Mouse (Mus musculus) heart, embryonic 11.5 days (tissue): ENCODE measurements around the gene Renbp. TPM values are rescaled to one million over a fixed set of nuclear protein-coding genes. Genes with fewer than 3 reads are reported as not detected.
A peak's percentile ranks its signal among the peaks of the same experiment; 100 is the strongest.

ENCODE experiments used
- ATAC-seq: fragments of 200-750 bp; cut with Nextera tagmentation; replicated peaks from 2 replicates; pipeline ENCODE4 v1.8.0; 2017; ENCODE audit warnings: moderate library complexity; ENCODE audit not compliant: insufficient number of reproducible peaks, low FRiP score, low TSS enrichment
- H3K27ac ChIP-seq: fragments of 300-500 bp; sonication (generic); 2 replicates; pipeline ENCODE4 v1.5.1; 2014; ENCODE audit warnings: mild to moderate bottlenecking, low read depth, low read length
- H3K27me3 ChIP-seq: fragments of 300-500 bp; sonication (generic); 2 replicates; pipeline ENCODE4 v1.6.1; 2014; ENCODE audit warnings: mild to moderate bottlenecking, low read length, mixed read lengths; ENCODE audit not compliant: control insufficient read depth, insufficient read depth
- H3K36me3 ChIP-seq: fragments of 300-500 bp; sonication (generic); 2 replicates; pipeline ENCODE4 v1.6.1; 2014; ENCODE audit warnings: mild to moderate bottlenecking, low read length, moderate library complexity, mixed read lengths; ENCODE audit not compliant: control insufficient read depth, insufficient read depth
- H3K4me1 ChIP-seq: fragments of 300-500 bp; sonication (generic); 2 replicates; pipeline ENCODE4 v1.6.1; 2014; ENCODE audit warnings: low read length; ENCODE audit not compliant: control insufficient read depth, insufficient read depth
- H3K4me2 ChIP-seq: fragments of 300-500 bp; sonication (generic); 2 replicates; pipeline ENCODE4 v1.6.1; 2014; ENCODE audit warnings: mild to moderate bottlenecking, moderate library complexity
- H3K4me3 ChIP-seq: fragments of 300-500 bp; sonication (generic); 2 replicates; pipeline ENCODE4 v1.5.1; 2014; ENCODE audit warnings: low read depth, low read length
- H3K9ac ChIP-seq: fragments of 300-500 bp; sonication (generic); 2 replicates; pipeline ENCODE4 v1.6.1; 2014; ENCODE audit warnings: mild to moderate bottlenecking, low read depth, low read length, moderate library complexity
- H3K9me3 ChIP-seq: fragments of 300-500 bp; sonication (generic); replicated peaks from 2 replicates; pipeline ENCODE4 v1.6.1; 2016; ENCODE audit warnings: low read length; ENCODE audit not compliant: control insufficient read depth
- WGBS: fragments of 180-500 bp; shearing (Covaris S2); extraction: QIAGEN DNeasy Blood & Tissue Kit; methylation state at CpG from one replicate; pipeline ENCODE4 v1.1.7; 2014; ENCODE audit not compliant: insufficient replicate concordance; 5-methylcytosine and 5-hydroxymethylcytosine counted together
- polyA plus RNA-seq: library from polyadenylated mRNA; unstranded; fragments of >200 nt; fragmentation: Nextera tagmentation; extraction: Ambion mirVana; gene quantifications from 2 replicates; pipeline ENCODE4 v1.2.1, GENCODE M21; 2014

Gene Renbp
- polyA plus RNA-seq, 1 experiment from 2014 or later, result 51.6 TPM

- H3K9me3 ChIP-seq, result no peaks in the 10 kb centered on the region
- H3K9ac ChIP-seq, result no peak overlapping the region
- 0 out of 2 replicates have a peak, but pooled peaks cover 3% of the 10 kb centered on the region for H3K4me1 ChIP-seq
- no peak overlapping the region for H3K27ac ChIP-seq
- H3K4me3 ChIP-seq, result no peak overlapping the region
- no peak overlapping the region for H3K4me2 ChIP-seq
- ATAC-seq, result no peak
- 55% methylated on average over 2 of the region's 2 CpGs for WGBS
- H3K27me3 ChIP-seq, result no peaks in the 10 kb centered on the region
- peaks cover 16% of the 10 kb centered on the region for H3K36me3 ChIP-seq
Measured at GRCm38 (mm10) chrX:73942294-73942693, 11.6 kb upstream of the Renbp start.

- ATAC-seq, result no peak
- Histone ChIP-seq H3K36me3 (peaks cover 13% of the 10 kb centered on the region), H3K4me2 (no peak overlapping the region), H3K4me3 (no peak overlapping the region), H3K9ac (no peak overlapping the region), H3K27ac (no peak overlapping the region), H3K27me3 (no peaks in the 10 kb centered on the region), H3K9me3 (no peaks in the 10 kb centered on the region), H3K4me1 (0 out of 2 replicates have a peak, but pooled peaks cover 3% of the 10 kb centered on the region)
- 36% methylated on average over 2 of the region's 2 CpGs for WGBS
Measured at GRCm38 (mm10) chrX:73941860-73942259, 11.2 kb upstream of the Renbp start.

DNA sequence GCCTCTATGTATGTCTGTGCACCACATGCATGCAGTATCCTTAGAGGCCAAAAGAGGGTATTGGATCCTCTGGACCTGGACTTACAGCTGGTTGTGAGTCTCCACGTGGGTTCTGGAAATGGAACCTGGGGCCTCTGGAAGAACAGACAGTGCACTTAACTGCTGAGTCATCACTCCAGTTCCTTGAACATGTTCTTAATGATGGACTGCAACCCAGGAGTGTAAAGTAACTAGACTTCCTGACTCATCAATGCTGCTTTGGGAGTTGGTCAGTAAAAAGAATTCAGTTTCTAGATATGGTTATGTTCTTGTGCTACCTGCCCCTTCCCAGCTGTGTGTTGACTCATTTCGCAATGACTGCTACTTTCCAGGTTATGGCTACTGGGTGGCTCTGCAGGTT lies 1.2 kb upstream of the Renbp start:
- H3K4me2 ChIP-seq, result no peak overlapping the region
- WGBS, result 80% methylated on average over 2 of the region's 2 CpGs
- no peak overlapping the region for H3K4me3 ChIP-seq
- H3K9ac ChIP-seq, result no peak overlapping the region
- ATAC-seq, result no peak
- no peaks in the 10 kb centered on the region for H3K36me3 ChIP-seq
- no peaks in the 10 kb centered on the region for H3K9me3 ChIP-seq
- no peak overlapping the region for H3K27ac ChIP-seq
- no peaks in the 10 kb centered on the region; the same call in 1 of the 2 replicates for H3K4me1 ChIP-seq
- no peaks in the 10 kb centered on the region for H3K27me3 ChIP-seq

DNA sequence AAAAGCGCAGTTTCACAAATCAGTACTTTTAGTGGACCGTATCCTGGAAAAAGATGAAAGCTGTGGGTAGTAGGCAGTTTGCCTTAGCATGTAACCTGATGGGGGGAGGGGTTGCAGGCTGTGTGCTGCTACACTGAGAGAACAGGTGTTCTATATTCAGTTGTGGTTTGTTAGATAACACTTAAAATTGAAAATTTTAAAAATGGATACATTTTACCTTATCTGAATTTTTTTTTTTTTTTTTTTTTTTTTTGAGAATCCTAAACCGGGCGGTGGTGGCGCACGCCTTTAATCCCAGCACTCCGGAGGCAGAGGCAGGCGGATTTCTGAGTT lies 8.1 kb downstream of the Renbp start:
- Histone ChIP-seq H3K4me1 (no peaks in the 10 kb centered on the region), H3K27ac (peak overlapping the region; percentile 71; the same call in 1 of the 2 replicates), H3K4me3 (peak overlapping the region; percentile 53), H3K4me2 (peak overlapping the region; percentile 68), H3K27me3 (no peaks in the 10 kb centered on the region), H3K9ac (peak overlapping the region; percentile 70), H3K36me3 (0 out of 2 replicates have a peak, but pooled peaks cover 2% of the 10 kb centered on the region), H3K9me3 (no peaks in the 10 kb centered on the region)
- ATAC-seq, result no peak
- WGBS, result 70% methylated on average over 8 of the region's 8 CpGs

DNA sequence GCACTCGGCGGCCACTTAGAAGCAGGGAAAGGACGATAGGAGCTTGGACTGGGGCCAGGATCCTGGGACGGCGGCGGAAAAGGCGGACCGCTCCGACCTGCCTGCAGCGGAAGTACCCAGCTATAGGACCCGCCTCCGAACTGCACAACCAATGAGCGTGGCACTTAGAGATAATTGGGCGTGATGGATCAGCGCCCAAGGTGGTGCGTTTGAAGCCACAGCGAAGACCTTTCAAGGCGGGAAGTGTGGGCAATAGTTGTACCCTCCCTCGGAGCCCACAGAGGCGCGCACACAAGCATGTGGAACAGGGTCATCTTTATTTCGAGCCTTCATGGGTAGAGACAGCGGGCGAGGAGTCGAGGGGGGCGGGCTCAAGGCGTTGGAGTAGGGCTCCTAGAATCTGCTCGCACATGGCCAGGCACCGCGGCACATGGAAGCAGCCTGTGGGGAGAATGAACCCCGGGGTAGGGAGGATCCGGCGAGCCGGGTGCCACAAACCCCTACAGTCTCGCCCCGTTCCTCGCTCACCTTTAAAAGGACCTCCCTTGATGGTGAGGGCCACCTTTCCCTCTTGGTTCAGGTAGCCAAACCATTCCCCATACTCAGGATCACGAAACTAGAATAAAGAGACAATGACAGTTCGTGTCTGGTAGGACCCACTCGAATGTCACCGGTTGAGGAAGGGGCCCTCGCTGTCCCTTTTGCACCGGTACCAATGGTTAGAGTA lies 8.7 kb downstream of the Renbp start, which contains the start of the genes Arhgap4 and Naa10:
TSS of gene Arhgap4 (minus strand) at position 48 of the 727 bp plus-strand sequence.
TSS of gene Naa10 (minus strand) at position 122 of the 727 bp plus-strand sequence.
- Histone ChIP-seq H3K27ac (peak within 1 kb of the TSS; percentile 71), H3K9me3 (no peaks in the 10 kb centered on the region), H3K27me3 (no peaks in the 10 kb centered on the region), H3K4me2 (peak within 1 kb of the TSS; percentile 73), H3K4me3 (peak within 1 kb of the TSS; percentile 53), H3K9ac (peak within 1 kb of the TSS; percentile 70), H3K36me3 (0 out of 2 replicates have a peak, but pooled peaks cover 2% of the 10 kb centered on the region), H3K4me1 (no peaks in the 10 kb centered on the region)
- 12% methylated on average over 43 of the region's 43 CpGs for WGBS
- ATAC-seq, result peak; percentile 96

- H3K27me3 ChIP-seq, result no peaks in the 10 kb centered on the region
- H3K36me3 ChIP-seq, result 0 out of 2 replicates have a peak, but pooled peaks cover 2% of the 10 kb centered on the region
- H3K4me1 ChIP-seq, result no peaks in the 10 kb centered on the region
- 13% methylated on average over 34 of the region's 34 CpGs for WGBS
- H3K9me3 ChIP-seq, result no peaks in the 10 kb centered on the region
- H3K4me2 ChIP-seq, result peak overlapping the region; percentile 73
- H3K27ac ChIP-seq, result peak overlapping the region; percentile 70
- 0 out of 2 replicates have a peak, but pooled peaks have one; percentile 20 for ATAC-seq
- peak overlapping the region; percentile 62 for H3K9ac ChIP-seq
- peak overlapping the region; percentile 53 for H3K4me3 ChIP-seq
Measured at GRCm38 (mm10) chrX:73921285-73921822, 9.3 kb downstream of the Renbp start.

DNA sequence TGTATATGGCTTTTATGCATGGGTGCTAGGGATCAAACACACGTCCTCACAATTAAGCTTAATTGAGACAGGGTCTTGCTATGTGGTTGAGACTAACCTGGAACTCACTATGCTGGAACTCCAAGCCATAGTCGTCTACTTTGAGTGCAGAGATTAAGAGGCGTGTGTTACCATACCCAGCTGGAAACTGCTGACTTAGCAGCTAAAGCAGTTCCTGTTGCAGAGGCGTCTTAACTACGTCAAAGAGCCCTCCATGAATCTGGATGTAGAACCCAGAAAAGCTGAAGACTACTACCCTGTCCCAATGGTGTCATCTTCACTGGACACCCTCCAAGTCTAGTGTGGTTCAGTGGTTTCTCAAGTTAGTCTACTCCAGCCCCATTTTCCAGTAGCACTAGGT lies 12.0 kb downstream of the Renbp start:
- H3K9ac ChIP-seq, result no peak overlapping the region
- H3K27ac ChIP-seq, result no peak overlapping the region
- H3K4me2 ChIP-seq, result no peak overlapping the region
- H3K27me3 ChIP-seq, result no peaks in the 10 kb centered on the region
- 83% methylated on average over 5 of the region's 5 CpGs for WGBS
- no peaks in the 10 kb centered on the region for H3K9me3 ChIP-seq
- ATAC-seq, result no peak
- 0 out of 2 replicates have a peak, but pooled peaks cover 2% of the 10 kb centered on the region for H3K36me3 ChIP-seq
- no peaks in the 10 kb centered on the region for H3K4me1 ChIP-seq
- H3K4me3 ChIP-seq, result no peak overlapping the region

GRCm38 (mm10) chrX:73916945-73917344 lies 13.7 kb downstream of the Renbp start:
- Histone ChIP-seq H3K27me3 (no peaks in the 10 kb centered on the region), H3K4me1 (no peaks in the 10 kb centered on the region), H3K9me3 (no peaks in the 10 kb centered on the region), H3K27ac (no peak overlapping the region), H3K4me2 (no peak overlapping the region), H3K36me3 (0 out of 2 replicates have a peak, but pooled peaks cover 2% of the 10 kb centered on the region), H3K9ac (no peak overlapping the region), H3K4me3 (no peak overlapping the region)
- WGBS, result 77% methylated on average over 8 of the region's 8 CpGs
- ATAC-seq, result no peak
